Mouse (Mus musculus) stomach, postnatal 0 days (tissue): Measurements from ENCODE around the gene Cntnap1.

Experiments
- CTCF ChIP-seq: IDR thresholded peaks from 2 replicates; pipeline ENCODE4 v1.5.1; 2016; ENCODE audit warnings: antibody characterized with exemption, low read depth, mild to moderate bottlenecking, moderate library complexity
- EP300 ChIP-seq: optimal IDR thresholded peaks from 2 replicates; pipeline ENCODE3; 2016; ENCODE audit warnings: antibody characterized with exemption

DNA sequence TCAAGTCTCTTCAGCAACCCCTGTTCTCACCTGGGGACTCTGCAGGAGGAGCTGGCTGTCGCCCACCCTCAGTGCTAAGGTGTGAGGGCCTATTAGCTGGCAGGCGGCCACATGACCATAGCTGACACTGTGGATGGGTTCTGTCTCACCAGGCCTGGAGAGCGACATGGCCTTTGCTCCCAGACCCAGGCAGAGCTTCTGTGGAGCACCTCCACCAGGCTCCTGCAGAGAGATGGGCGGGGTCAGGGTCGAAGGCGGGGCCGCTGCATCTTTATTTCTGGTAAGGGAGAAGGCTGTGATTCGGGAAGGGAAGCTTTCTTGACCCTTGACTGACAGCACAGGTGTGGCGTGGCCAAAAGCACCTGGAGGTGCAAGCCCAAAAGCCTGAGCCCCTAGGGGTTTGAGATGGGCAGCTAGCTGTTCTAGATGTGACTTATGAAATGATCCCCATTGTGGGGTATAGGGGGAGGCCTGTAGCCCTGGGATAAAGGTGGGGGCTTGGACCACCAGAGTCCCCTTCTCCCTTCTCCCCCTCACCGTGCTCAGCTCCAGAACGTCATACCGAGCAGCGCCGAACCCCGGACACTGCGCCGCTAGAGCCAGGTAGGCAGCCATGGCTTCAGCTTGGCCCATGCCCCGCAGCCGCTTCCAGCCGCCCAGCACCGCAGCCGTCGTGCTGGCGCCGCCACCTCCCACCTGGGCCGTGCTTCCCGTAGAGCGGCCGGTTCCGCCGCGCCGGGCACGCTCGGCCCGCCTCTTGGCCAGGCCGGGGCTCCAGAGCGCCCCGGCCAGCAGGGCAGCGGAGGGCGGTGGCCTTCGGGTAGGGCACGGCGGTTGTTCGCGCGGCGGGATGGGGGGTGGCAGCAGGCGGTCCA, 6.6 kb upstream of the Cntnap1 start:
- TF ChIP-seq CTCF (no peak), EP300 (no peak)
